Mouse (Mus musculus): Measurements from ENCODE around the gene Dnajb11.

DNA sequence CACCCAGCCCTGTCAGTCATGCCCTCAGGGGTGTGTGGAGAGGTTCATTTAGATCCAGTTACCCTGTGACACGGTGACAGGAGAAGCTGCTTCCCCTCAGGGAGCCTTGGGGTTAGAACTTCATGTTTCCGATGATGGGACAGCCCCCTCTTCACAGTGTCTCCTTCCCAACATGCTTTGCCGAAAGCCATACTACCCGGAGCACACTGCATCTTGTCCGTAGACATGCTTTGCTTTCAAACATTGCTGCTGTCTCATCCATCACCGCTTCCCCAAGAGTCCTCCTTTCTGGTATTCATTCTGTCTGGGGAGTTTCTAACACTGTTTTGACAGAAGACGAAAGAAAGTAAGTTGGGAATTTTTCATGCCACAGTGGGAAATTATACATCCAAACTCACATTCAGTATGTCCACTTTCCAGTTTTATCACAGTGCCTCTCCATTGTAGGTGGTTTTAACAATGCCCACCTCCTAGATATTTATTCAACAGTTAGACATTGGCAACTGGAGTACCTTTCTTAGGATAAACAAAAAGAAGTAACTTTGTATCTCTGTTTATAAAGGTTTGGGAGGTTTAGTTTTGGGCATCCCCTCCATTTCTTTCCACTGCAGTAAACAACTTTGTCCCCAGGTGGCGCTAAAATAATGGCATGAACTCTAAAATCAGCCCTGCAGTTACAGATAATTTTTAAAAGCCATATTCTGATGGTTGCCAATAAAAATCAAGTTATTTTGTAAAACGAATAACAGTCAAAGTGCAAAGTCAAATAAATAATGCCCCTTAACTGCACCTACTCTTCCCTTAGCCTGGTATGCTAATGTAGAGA lies 18.8 kb downstream of the Dnajb11 start:
- TF ChIP-seq POLR2A (IDR thresholded peaks at IDR 0.05; ENCODE audit: borderline replicate concordance, insufficient read depth, low read length) (no peak), CTCF (IDR thresholded peaks at IDR 0.05; ENCODE audit: borderline replicate concordance, insufficient read depth, low read depth, low read length) (peak; percentile 23; the same call in 1 of the 2 replicates)

All from cerebellum, adult 2 months (tissue).